Mouse (Mus musculus): ENCODE data around the gene Dscaml1. TPM values are rescaled to one million over a fixed set of nuclear protein-coding genes. Genes with fewer than 3 reads are reported as not detected.

The Dscaml1 gene
- polyA plus RNA-seq (2015; fragmentation: Nextera tagmentation; extraction: Ambion mirVana), result 0.44 and 0.88 TPM in 2 replicates

DNA sequence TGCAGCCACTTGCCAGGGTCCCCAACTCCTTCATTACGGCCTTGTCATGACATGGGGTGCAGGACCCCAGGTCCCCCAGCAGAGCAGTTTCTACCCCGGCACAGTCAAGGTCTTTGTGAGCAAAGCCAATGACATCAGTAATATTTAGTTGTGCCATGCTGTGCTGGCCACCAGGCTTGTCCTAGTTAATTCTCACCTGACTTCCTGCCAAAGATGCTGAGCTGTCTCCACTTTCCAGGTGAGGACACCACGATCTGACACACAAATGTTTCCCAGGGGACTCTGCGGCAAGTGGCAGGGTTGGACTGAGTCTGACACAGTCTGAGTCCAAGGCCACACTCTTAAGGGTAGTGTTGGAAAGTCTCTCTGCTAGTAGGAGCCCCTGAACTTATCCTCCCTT lies at the start of gene Dscaml1:
Gene Dscaml1, plus strand, starts transcription at position 173 of the 400 bp plus-strand sequence.

DNA sequence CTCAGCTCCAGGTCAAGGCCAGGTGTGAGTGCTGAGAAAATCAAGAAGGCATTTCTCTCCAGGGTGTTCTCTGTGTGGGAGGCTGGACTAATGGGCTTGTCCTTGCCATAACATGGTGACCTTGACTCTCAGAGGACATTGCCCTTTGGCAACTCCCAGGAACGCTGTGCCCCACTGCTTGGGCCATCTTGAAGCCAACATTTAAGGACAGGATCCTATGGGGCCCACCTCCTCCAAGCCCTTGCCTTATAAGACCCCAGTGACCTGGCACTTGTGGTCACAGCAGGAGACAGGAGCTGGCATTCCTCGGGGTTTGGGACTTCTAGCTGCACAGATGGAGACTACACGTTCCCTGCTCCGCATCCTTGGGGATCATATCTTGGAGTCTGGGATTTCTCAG lies 27.0 kb upstream of the Dscaml1 start, which contains the start of gene Fxyd2:
Gene Fxyd2, plus strand, starts transcription at position 236 of the 400 bp plus-strand sequence.

Other genes starting within 250 kb of the Dscaml1 start
- 0.18 and 0.43 TPM in 2 replicates for gene BC049352, start 244.6 kb upstream of the Dscaml1 start, polyA plus RNA-seq (2015; fragmentation: Nextera tagmentation; extraction: Ambion mirVana)
- 0.24 TPM in 1 of 2 replicates, not detected in the other for gene Tmprss4, start 222.5 kb upstream of the Dscaml1 start, polyA plus RNA-seq (2015; fragmentation: Nextera tagmentation; extraction: Ambion mirVana)
- gene Il10ra, start 157.5 kb upstream of the Dscaml1 start, polyA plus RNA-seq (2015; fragmentation: Nextera tagmentation; extraction: Ambion mirVana), result 0.95 and 1.6 TPM in 2 replicates
- 0.21 and 0.28 TPM in 2 replicates for gene Tmprss13, start 107.5 kb upstream of the Dscaml1 start, polyA plus RNA-seq (2015; fragmentation: Nextera tagmentation; extraction: Ambion mirVana)
- gene Fxyd6, start 56.4 kb upstream of the Dscaml1 start, polyA plus RNA-seq (2015; fragmentation: Nextera tagmentation; extraction: Ambion mirVana), result 166 and 277 TPM in 2 replicates
- gene Fxyd2, start 27.0 kb upstream of the Dscaml1 start, polyA plus RNA-seq (2015; fragmentation: Nextera tagmentation; extraction: Ambion mirVana), result 13.2 and 19.6 TPM in 2 replicates